Mouse (Mus musculus) T-cell, adult 2 months (primary cell): ENCODE data around the gene Nanos1.

Source experiments
- DNase-seq: peaks from one replicate; pipeline ENCODE4 v3.0.0; 2022; ENCODE audit warnings: low spot score

The Nanos1 gene

GRCm38 (mm10) chr19:60788214-60788960, 32.6 kb downstream of the Nanos1 start:
- no peak for DNase-seq

GRCm38 (mm10) chr19:60789452-60789851, 33.7 kb downstream of the Nanos1 start:
- no peak for DNase-seq

- peak; percentile 47 for DNase-seq
These were observed 34.2 kb downstream of the Nanos1 start for GRCm38 (mm10) chr19:60789919-60790506.

DNA sequence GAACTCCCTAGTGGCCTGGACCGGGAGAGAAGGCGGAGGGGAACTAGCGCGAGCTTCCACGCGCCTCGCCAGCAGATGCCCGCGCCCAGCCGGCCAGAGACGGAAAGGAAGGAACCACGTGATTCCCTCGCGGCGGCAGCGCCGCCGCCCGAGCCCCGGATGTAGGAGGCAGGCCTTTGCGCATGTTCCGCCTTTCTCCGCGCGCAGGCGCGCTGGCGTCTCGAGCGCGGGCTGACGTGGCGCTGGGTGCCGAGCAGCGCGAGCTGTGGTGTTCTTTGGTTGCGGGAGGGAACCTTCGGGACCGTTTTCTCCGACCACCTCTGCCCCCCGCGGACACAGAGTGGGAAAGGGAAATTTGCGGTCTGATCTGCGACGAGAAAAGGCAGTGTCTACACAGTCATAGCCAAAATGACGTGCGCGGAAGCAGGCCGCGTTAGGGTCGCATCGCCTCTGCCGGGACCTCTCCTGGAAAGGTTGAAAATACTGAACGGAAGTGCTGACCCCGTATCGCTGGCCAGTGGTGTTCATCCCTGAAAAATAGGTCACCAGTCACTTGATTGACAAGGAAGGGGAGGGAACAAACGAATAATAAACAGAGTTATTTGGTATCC, 34.9 kb downstream of the Nanos1 start, which contains the start of gene Eif3a:
TSS of gene Eif3a (minus strand) at position 108 of the 611 bp plus-strand sequence.
- DNase-seq, result peak; percentile 95

GRCm38 (mm10) chr19:60791164-60791563, 35.4 kb downstream of the Nanos1 start:
- no peak for DNase-seq

DNA sequence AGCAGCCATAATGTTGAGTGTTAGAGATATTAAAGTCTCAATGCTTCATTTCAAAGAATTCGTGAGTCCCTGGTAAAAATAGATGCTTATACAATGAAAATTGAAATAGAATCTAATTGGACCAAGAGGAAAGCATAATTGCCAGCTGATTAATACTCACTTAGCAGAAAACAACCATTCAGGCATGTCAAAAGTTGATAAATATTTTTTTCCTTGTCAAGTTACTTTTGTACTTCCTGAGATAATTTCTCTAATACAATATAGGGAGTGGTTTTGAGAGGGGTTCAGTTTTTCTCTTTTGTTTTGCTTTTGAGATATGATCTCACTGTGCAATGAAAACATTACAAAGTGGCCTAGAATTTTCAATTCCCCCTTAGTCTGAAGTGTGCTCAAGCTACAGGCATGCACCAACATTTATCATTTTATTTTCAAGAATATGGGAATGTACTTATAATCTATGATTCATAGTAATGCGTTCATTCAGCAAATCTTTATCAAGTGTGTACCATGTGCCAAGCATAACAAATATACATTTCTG, 37.5 kb downstream of the Nanos1 start:
- no peak for DNase-seq

GRCm38 (mm10) chr19:60795244-60795643, 39.5 kb downstream of the Nanos1 start:
- no peak for DNase-seq

DNA sequence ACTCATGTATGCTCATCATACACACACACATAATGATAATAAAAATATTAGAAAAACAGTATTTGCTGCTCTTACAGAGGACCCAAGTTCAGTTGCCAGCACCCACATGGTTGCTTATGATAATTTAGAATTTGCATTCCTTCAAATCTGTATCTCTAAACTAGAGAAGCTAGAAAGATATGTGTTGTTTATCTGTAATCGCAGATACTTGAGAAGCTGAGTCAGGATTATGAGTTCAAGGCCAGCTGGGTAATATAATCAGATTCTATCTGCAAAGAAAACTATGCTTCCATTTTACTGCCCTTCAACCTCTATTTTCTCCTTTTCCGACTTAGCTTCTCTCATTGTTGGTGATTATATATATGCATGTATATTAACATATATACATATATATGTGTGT, 41.6 kb downstream of the Nanos1 start:
- DNase-seq, result no peak

- no peak for DNase-seq
These were observed 44.2 kb downstream of the Nanos1 start for GRCm38 (mm10) chr19:60799867-60800569.

GRCm38 (mm10) chr19:60804903-60805302, 49.1 kb downstream of the Nanos1 start:
- no peak for DNase-seq
